Mouse (Mus musculus) intestine, embryonic 16.5 days (tissue): ENCODE data around the gene Adgb. TPM values are rescaled to one million over a fixed set of nuclear protein-coding genes. Genes with fewer than 3 reads are reported as not detected.

Source experiments
- ATAC-seq: fragments of 200-750 bp; cut with Nextera tagmentation; 2 replicates; pipeline ENCODE4 v1.8.0; 2017; ENCODE audit warnings: moderate TSS enrichment, moderate library complexity
- H3K27ac ChIP-seq: fragments of 300-500 bp; sonication (generic); 2 replicates; pipeline ENCODE4 v1.5.1; 2014; ENCODE audit warnings: mild to moderate bottlenecking, low read length
- H3K27me3 ChIP-seq: fragments of 300-500 bp; sonication (generic); replicated peaks from 2 replicates; pipeline ENCODE4 v1.6.1; 2014; ENCODE audit warnings: low read length, control low read depth, mixed read lengths; ENCODE audit not compliant: control insufficient read depth, insufficient read depth
- H3K36me3 ChIP-seq: fragments of 300-500 bp; sonication (generic); 2 replicates; pipeline ENCODE4 v1.6.1; 2014; ENCODE audit warnings: low read length, control low read depth; ENCODE audit not compliant: control insufficient read depth, insufficient read depth
- H3K4me1 ChIP-seq: fragments of 300-500 bp; sonication (generic); 2 replicates; pipeline ENCODE4 v1.6.1; 2014; ENCODE audit warnings: low read length, control low read depth, mixed read lengths; ENCODE audit not compliant: control insufficient read depth, insufficient read depth
- H3K4me2 ChIP-seq: fragments of 300-500 bp; sonication (generic); 2 replicates; pipeline ENCODE4 v1.6.1; 2014; ENCODE audit warnings: low read depth, low read length, control low read depth
- H3K4me3 ChIP-seq: fragments of 300-500 bp; sonication (generic); 2 replicates; pipeline ENCODE4 v1.5.1; 2014; ENCODE audit warnings: mild to moderate bottlenecking, low read length
- H3K9ac ChIP-seq: fragments of 300-500 bp; sonication (generic); 2 replicates; pipeline ENCODE4 v1.6.1; 2014; ENCODE audit warnings: low read depth, low read length
- H3K9me3 ChIP-seq: fragments of 300-500 bp; sonication (generic); 2 replicates; pipeline ENCODE4 v1.6.1; 2016; ENCODE audit warnings: low read length, control low read depth; ENCODE audit not compliant: control insufficient read depth
- WGBS: fragments of 180-500 bp; shearing (Covaris S2); extraction: QIAGEN DNeasy Blood & Tissue Kit; methylation state at CpG from one replicate; pipeline ENCODE4 v1.1.7; 2014; 5-methylcytosine and 5-hydroxymethylcytosine counted together
- polyA plus RNA-seq: library from polyadenylated mRNA; unstranded; fragments of >200 nt; fragmentation: Nextera tagmentation; extraction: Ambion mirVana; gene quantifications from 2 replicates; pipeline ENCODE4 v1.2.1, GENCODE M21; 2015

Gene Adgb
- polyA plus RNA-seq, 1 experiment from 2014 or later: 0.17 TPM

- no peak for ATAC-seq
- Histone ChIP-seq H3K4me3 (no peak overlapping the region), H3K4me1 (no peaks in the 10 kb centered on the region), H3K4me2 (no peak overlapping the region), H3K27ac (no peak overlapping the region), H3K9me3 (no peaks in the 10 kb centered on the region), H3K9ac (no peak overlapping the region), H3K36me3 (no peaks in the 10 kb centered on the region), H3K27me3 (no peaks in the 10 kb centered on the region)
- WGBS: 75% methylated on average over 3 of the region's 3 CpGs
These were observed 27.2 kb downstream of the Adgb start for GRCm38 (mm10) chr10:10444841-10445466.

GRCm38 (mm10) chr10:10443558-10443957 lies 28.6 kb downstream of the Adgb start:
- Histone ChIP-seq H3K4me3 (no peak overlapping the region), H3K27me3 (no peaks in the 10 kb centered on the region), H3K27ac (no peak overlapping the region), H3K9me3 (no peaks in the 10 kb centered on the region), H3K4me1 (no peaks in the 10 kb centered on the region), H3K4me2 (no peak overlapping the region), H3K9ac (no peak overlapping the region), H3K36me3 (no peaks in the 10 kb centered on the region)
- no peak for ATAC-seq

- Histone ChIP-seq H3K9ac (no peak overlapping the region), H3K27ac (no peak overlapping the region), H3K4me3 (no peak overlapping the region), H3K27me3 (no peaks in the 10 kb centered on the region), H3K4me1 (no peaks in the 10 kb centered on the region), H3K36me3 (no peaks in the 10 kb centered on the region), H3K4me2 (no peak overlapping the region), H3K9me3 (no peaks in the 10 kb centered on the region)
- ATAC-seq: no peak
- 86% methylated on average over 1 of the region's 1 CpGs for WGBS
These were observed 37.1 kb downstream of the Adgb start for GRCm38 (mm10) chr10:10435014-10435413.

- no peak for ATAC-seq
- H3K9me3 ChIP-seq: no peaks in the 10 kb centered on the region
- no peak overlapping the region for H3K9ac ChIP-seq
- H3K4me3 ChIP-seq: no peak overlapping the region
- 61% methylated on average over 5 of the region's 5 CpGs for WGBS
- H3K4me1 ChIP-seq: no peaks in the 10 kb centered on the region
- H3K36me3 ChIP-seq: no peaks in the 10 kb centered on the region
- no peaks in the 10 kb centered on the region for H3K27me3 ChIP-seq
- H3K27ac ChIP-seq: no peak overlapping the region
- no peak overlapping the region for H3K4me2 ChIP-seq
These were observed 42.5 kb downstream of the Adgb start for GRCm38 (mm10) chr10:10429635-10430034.

GRCm38 (mm10) chr10:10429032-10429431 lies 43.1 kb downstream of the Adgb start:
- H3K27me3 ChIP-seq: no peaks in the 10 kb centered on the region
- H3K4me2 ChIP-seq: no peak overlapping the region
- H3K9ac ChIP-seq: no peak overlapping the region
- no peak overlapping the region for H3K4me3 ChIP-seq
- H3K9me3 ChIP-seq: no peaks in the 10 kb centered on the region
- no peak for ATAC-seq
- whole genome bisulfite sequencing: 91% methylated on average over 7 of the region's 7 CpGs
- no peaks in the 10 kb centered on the region for H3K36me3 ChIP-seq
- no peaks in the 10 kb centered on the region for H3K4me1 ChIP-seq
- no peak overlapping the region for H3K27ac ChIP-seq

- no peaks in the 10 kb centered on the region for H3K36me3 ChIP-seq
- H3K27ac ChIP-seq: no peak overlapping the region
- H3K4me1 ChIP-seq: no peaks in the 10 kb centered on the region
- H3K27me3 ChIP-seq: no peaks in the 10 kb centered on the region
- H3K4me3 ChIP-seq: no peak overlapping the region
- 81% methylated on average over 2 of the region's 2 CpGs for WGBS
- H3K9me3 ChIP-seq: no peaks in the 10 kb centered on the region
- no peak overlapping the region for H3K4me2 ChIP-seq
- H3K9ac ChIP-seq: no peak overlapping the region
- ATAC-seq: no peak
These were observed 47.7 kb downstream of the Adgb start for GRCm38 (mm10) chr10:10424383-10424782.

GRCm38 (mm10) chr10:10411046-10411445 lies 61.1 kb downstream of the Adgb start:
- ATAC-seq: no peak
- H3K27me3 ChIP-seq: no peaks in the 10 kb centered on the region
- H3K27ac ChIP-seq: no peak overlapping the region
- no peaks in the 10 kb centered on the region for H3K36me3 ChIP-seq
- H3K4me3 ChIP-seq: no peak overlapping the region
- H3K4me2 ChIP-seq: no peak overlapping the region
- no peak overlapping the region for H3K9ac ChIP-seq
- H3K4me1 ChIP-seq: no peaks in the 10 kb centered on the region
- no peaks in the 10 kb centered on the region for H3K9me3 ChIP-seq
- WGBS: 52% methylated on average over 5 of the region's 5 CpGs

- H3K27ac ChIP-seq: no peak overlapping the region
- H3K9me3 ChIP-seq: no peaks in the 10 kb centered on the region
- H3K4me2 ChIP-seq: no peak overlapping the region
- no peak overlapping the region for H3K9ac ChIP-seq
- H3K36me3 ChIP-seq: no peaks in the 10 kb centered on the region
- no peaks in the 10 kb centered on the region for H3K27me3 ChIP-seq
- ATAC-seq: peak; percentile 68
- no peaks in the 10 kb centered on the region for H3K4me1 ChIP-seq
- no peak overlapping the region for H3K4me3 ChIP-seq
- WGBS: 33% methylated on average over 3 of the region's 3 CpGs
These were observed 64.0 kb downstream of the Adgb start for GRCm38 (mm10) chr10:10408166-10408565.

GRCm38 (mm10) chr10:10395784-10396481 lies 76.2 kb downstream of the Adgb start:
- WGBS: 73% methylated on average over 4 of the region's 4 CpGs
- no peak for ATAC-seq
- Histone ChIP-seq H3K4me1 (no peaks in the 10 kb centered on the region), H3K27ac (no peak overlapping the region), H3K4me2 (no peak overlapping the region), H3K4me3 (no peak overlapping the region), H3K36me3 (no peaks in the 10 kb centered on the region), H3K9ac (no peak overlapping the region), H3K27me3 (no peaks in the 10 kb centered on the region), H3K9me3 (no peaks in the 10 kb centered on the region)

GRCm38 (mm10) chr10:10374629-10375028 lies 97.5 kb downstream of the Adgb start:
- H3K9me3 ChIP-seq: no peaks in the 10 kb centered on the region
- H3K4me1 ChIP-seq: no peaks in the 10 kb centered on the region
- 53% methylated on average over 1 of the region's 1 CpGs for WGBS
- H3K4me2 ChIP-seq: no peak overlapping the region
- H3K27ac ChIP-seq: no peak overlapping the region
- no peak overlapping the region for H3K9ac ChIP-seq
- ATAC-seq: no peak
- H3K27me3 ChIP-seq: no peaks in the 10 kb centered on the region
- no peak overlapping the region for H3K4me3 ChIP-seq
- no peaks in the 10 kb centered on the region for H3K36me3 ChIP-seq
